Mouse (Mus musculus): ENCODE results near the gene Por. TPM values are rescaled to one million over a fixed set of nuclear protein-coding genes. Genes with fewer than 3 reads are reported as not detected.
A peak's percentile ranks its signal among the peaks of the same experiment; 100 is the strongest.

Gene Por
- total RNA-seq, 2 experiments from 2014 or later, result 23.2 to 26.6 TPM

- DNase-seq, result no peak
Observed at GRCm38 (mm10) chr5:135726641-135727346, 57.0 kb downstream of the Por start.

GRCm38 (mm10) chr5:135727871-135728270 is 58.0 kb downstream of the Por start:
- DNase-seq, result no peak

- no peak for DNase-seq
Observed at GRCm38 (mm10) chr5:135728361-135728760, 58.5 kb downstream of the Por start.

GRCm38 (mm10) chr5:135729351-135729750 is 59.5 kb downstream of the Por start:
- DNase-seq, result no peak

GRCm38 (mm10) chr5:135730278-135730677 is 60.4 kb downstream of the Por start:
- DNase-seq, result no peak

GRCm38 (mm10) chr5:135730916-135731315 is 61.1 kb downstream of the Por start:
- DNase-seq, result no peak

GRCm38 (mm10) chr5:135731322-135731721 is 61.5 kb downstream of the Por start:
- no peak for DNase-seq

GRCm38 (mm10) chr5:135733071-135733470 is 63.2 kb downstream of the Por start:
- DNase-seq, result no peak

- DNase-seq, result no peak
Observed at GRCm38 (mm10) chr5:135734057-135734680, 64.3 kb downstream of the Por start.

GRCm38 (mm10) chr5:135735741-135736140 is 65.9 kb downstream of the Por start:
- DNase-seq, result no peak

- no peak for DNase-seq
Observed at GRCm38 (mm10) chr5:135736544-135736943, 66.7 kb downstream of the Por start.

- no peak for DNase-seq
Observed at GRCm38 (mm10) chr5:135737154-135737553, 67.3 kb downstream of the Por start.

GRCm38 (mm10) chr5:135738266-135738665 is 68.4 kb downstream of the Por start:
- DNase-seq, result no peak

- DNase-seq, result no peak
Observed at GRCm38 (mm10) chr5:135742156-135742555, 72.3 kb downstream of the Por start.

- no peak for DNase-seq
Observed at GRCm38 (mm10) chr5:135742941-135743740, 73.3 kb downstream of the Por start.

- DNase-seq, result peak; percentile 96
Observed at GRCm38 (mm10) chr5:135743741-135744609, 74.1 kb downstream of the Por start, which contains the start of gene Tmem120a. TSS of gene Tmem120a (minus strand) at chr5:135744448.

- no peak for DNase-seq
Observed at GRCm38 (mm10) chr5:135744742-135745141, 74.9 kb downstream of the Por start.

- no peak for DNase-seq
Observed at GRCm38 (mm10) chr5:135751041-135751440, 81.2 kb downstream of the Por start.

GRCm38 (mm10) chr5:135751595-135751994 is 81.8 kb downstream of the Por start:
- DNase-seq, result no peak

GRCm38 (mm10) chr5:135761881-135762280 is 92.0 kb downstream of the Por start:
- DNase-seq, result no peak

GRCm38 (mm10) chr5:135763526-135763925 is 93.7 kb downstream of the Por start:
- DNase-seq, result peak; percentile 76

GRCm38 (mm10) chr5:135764971-135765370 is 95.1 kb downstream of the Por start:
- DNase-seq, result no peak
